Mouse (Mus musculus) hindbrain, embryonic 12.5 days (tissue): Measurements from ENCODE around the gene Plac1. TPM values are rescaled to one million over a fixed set of nuclear protein-coding genes. Genes with fewer than 3 reads are reported as not detected.
"Not testable (repeated sequence)": the region's sequence is repeated elsewhere in the genome, so short reads cannot be mapped to it uniquely, and the experiment has no call there.

Experiments
- ATAC-seq: fragments of 200-750 bp; cut with Nextera tagmentation; 2 replicates; pipeline ENCODE4 v1.8.0; 2017; ENCODE audit warnings: moderate TSS enrichment; ENCODE audit not compliant: low FRiP score
- H3K27ac ChIP-seq: fragments of 300-500 bp; sonication (generic); 2 replicates; pipeline ENCODE4 v1.5.1; 2016; ENCODE audit warnings: mild to moderate bottlenecking
- H3K27me3 ChIP-seq: fragments of 300-500 bp; sonication (generic); 2 replicates; pipeline ENCODE4 v1.6.1; 2016; ENCODE audit warnings: mild to moderate bottlenecking
- H3K36me3 ChIP-seq: fragments of 300-500 bp; sonication (generic); 2 replicates; pipeline ENCODE4 v1.6.1; 2016; ENCODE audit warnings: mild to moderate bottlenecking
- H3K4me1 ChIP-seq: fragments of 300-500 bp; sonication (generic); 2 replicates; pipeline ENCODE4 v1.6.1; 2016
- H3K4me2 ChIP-seq: fragments of 300-500 bp; sonication (generic); replicated peaks from 2 replicates; pipeline ENCODE4 v1.6.1; 2016; ENCODE audit warnings: mild to moderate bottlenecking
- H3K4me3 ChIP-seq: fragments of 300-500 bp; sonication (generic); 2 replicates; pipeline ENCODE4 v1.5.1; 2016; ENCODE audit warnings: mild to moderate bottlenecking
- H3K9ac ChIP-seq: fragments of 300-500 bp; sonication (generic); 2 replicates; pipeline ENCODE4 v1.6.1; 2016; ENCODE audit warnings: mild to moderate bottlenecking, moderate library complexity
- H3K9me3 ChIP-seq: fragments of 300-500 bp; sonication (generic); replicated peaks from 2 replicates; pipeline ENCODE4 v1.6.1; 2016; ENCODE audit warnings: mild to moderate bottlenecking
- WGBS: fragments of 180-500 bp; shearing (Covaris S2); methylation state at CpG from one replicate; pipeline ENCODE4 v1.1.7; 2016; 5-methylcytosine and 5-hydroxymethylcytosine counted together
- polyA plus RNA-seq: library from polyadenylated mRNA; unstranded; fragments of >200 nt; fragmentation: Nextera tagmentation; extraction: Ambion mirVana; gene quantifications from 2 replicates; pipeline ENCODE4 v1.2.1, GENCODE M21; 2016

Plac1 gene
- 2.7 and 3.0 TPM in 2 replicates for polyA plus RNA-seq

GRCm38 (mm10) chrX:53240011-53240410, at the start of gene Plac1:
Plac1 (minus strand) TSS chrX:53240111.
- no peaks in the 10 kb centered on the region for H3K9me3 ChIP-seq
- no peaks in the 10 kb centered on the region for H3K27me3 ChIP-seq
- H3K9ac ChIP-seq = no peak within 1 kb of the TSS
- ATAC-seq = no peak
- no peaks in the 10 kb centered on the region for H3K36me3 ChIP-seq
- no peaks in the 10 kb centered on the region for H3K4me1 ChIP-seq
- H3K27ac ChIP-seq = no peak within 1 kb of the TSS
- whole genome bisulfite sequencing = 79% methylated on average over 4 of the region's 4 CpGs
- H3K4me3 ChIP-seq = no peak within 1 kb of the TSS
- H3K4me2 ChIP-seq = no peak within 1 kb of the TSS

GRCm38 (mm10) chrX:53287924-53288323, 48.0 kb upstream of the Plac1 start:
- no peaks in the 10 kb centered on the region for H3K9me3 ChIP-seq
- H3K4me1 ChIP-seq = no peaks in the 10 kb centered on the region
- H3K9ac ChIP-seq = no peak overlapping the region
- no peak overlapping the region for H3K4me2 ChIP-seq
- H3K27me3 ChIP-seq = no peaks in the 10 kb centered on the region
- no peaks in the 10 kb centered on the region for H3K36me3 ChIP-seq
- no peak overlapping the region for H3K27ac ChIP-seq
- WGBS = 87% methylated on average over 5 of the region's 5 CpGs
- H3K4me3 ChIP-seq = no peak overlapping the region
- no peak for ATAC-seq

- Histone ChIP-seq H3K9me3 (no peaks in the 10 kb centered on the region), H3K27ac (no peak within 1 kb of the TSS), H3K4me3 (no peak within 1 kb of the TSS), H3K4me2 (no peak within 1 kb of the TSS), H3K27me3 (no peaks in the 10 kb centered on the region), H3K4me1 (peaks cover 5% of the 10 kb centered on the region; the same call in 1 of the 2 replicates), H3K9ac (no peak within 1 kb of the TSS), H3K36me3 (no peaks in the 10 kb centered on the region)
- no peak for ATAC-seq
- WGBS = 45% methylated on average over 1 of the region's 1 CpGs
Observed at GRCm38 (mm10) chrX:53273124-53273523, 33.2 kb upstream of the Plac1 start, which contains the start of gene Fam122c. Fam122c (plus strand) TSS chrX:53273424.

- H3K4me2 ChIP-seq, H3K27ac ChIP-seq, H3K4me1 ChIP-seq, H3K9me3 ChIP-seq, H3K27me3 ChIP-seq, H3K4me3 ChIP-seq, H3K9ac ChIP-seq, H3K36me3 ChIP-seq, ATAC-seq: not testable (repeated sequence)
- 84% methylated on average over 3 of the region's 3 CpGs for WGBS
Observed at GRCm38 (mm10) chrX:53271628-53272027, 31.7 kb upstream of the Plac1 start.

- Histone ChIP-seq H3K4me1 (peaks cover 5% of the 10 kb centered on the region; the same call in 1 of the 2 replicates), H3K4me2 (peak overlapping the region; percentile 60), H3K9me3 (no peaks in the 10 kb centered on the region), H3K4me3 (peak overlapping the region; percentile 23; the same call in 1 of the 2 replicates), H3K27ac (no peak overlapping the region), H3K9ac (no peak overlapping the region), H3K36me3 (no peaks in the 10 kb centered on the region), H3K27me3 (no peaks in the 10 kb centered on the region)
- ATAC-seq = peak; percentile 30; the same call in 1 of the 2 replicates
- WGBS = 26% methylated on average over 10 of the region's 10 CpGs
Observed at GRCm38 (mm10) chrX:53270063-53270432, 30.1 kb upstream of the Plac1 start.

- H3K27ac ChIP-seq = peak within 1 kb of the TSS; percentile 83
- no peaks in the 10 kb centered on the region for H3K9me3 ChIP-seq
- peak within 1 kb of the TSS; percentile 60 for H3K4me2 ChIP-seq
- H3K36me3 ChIP-seq = no peaks in the 10 kb centered on the region
- no peaks in the 10 kb centered on the region for H3K27me3 ChIP-seq
- 16% methylated on average over 40 of the region's 40 CpGs for WGBS
- H3K4me3 ChIP-seq = peak within 1 kb of the TSS; percentile 55
- peak; percentile 90 for ATAC-seq
- H3K4me1 ChIP-seq = peaks cover 5% of the 10 kb centered on the region; the same call in 1 of the 2 replicates
- peak within 1 kb of the TSS; percentile 65 for H3K9ac ChIP-seq
Observed at GRCm38 (mm10) chrX:53269289-53270062, 29.6 kb upstream of the Plac1 start, which contains the start of gene Fam122b. Fam122b (minus strand) TSS chrX:53269805.

GRCm38 (mm10) chrX:53268856-53269255, 28.9 kb upstream of the Plac1 start:
- no peaks in the 10 kb centered on the region for H3K27me3 ChIP-seq
- peak overlapping the region; percentile 55 for H3K4me3 ChIP-seq
- peak overlapping the region; percentile 65 for H3K9ac ChIP-seq
- H3K4me2 ChIP-seq = peak overlapping the region; percentile 60
- 24% methylated on average over 10 of the region's 10 CpGs for WGBS
- H3K27ac ChIP-seq = peak overlapping the region; percentile 83
- ATAC-seq = peak; percentile 92
- no peaks in the 10 kb centered on the region for H3K36me3 ChIP-seq
- H3K9me3 ChIP-seq = no peaks in the 10 kb centered on the region
- peaks cover 5% of the 10 kb centered on the region; the same call in 1 of the 2 replicates for H3K4me1 ChIP-seq

GRCm38 (mm10) chrX:53266186-53266585, 26.3 kb upstream of the Plac1 start:
- H3K36me3 ChIP-seq = no peaks in the 10 kb centered on the region

GRCm38 (mm10) chrX:53255195-53255594, 15.3 kb upstream of the Plac1 start:
- H3K36me3 ChIP-seq = no peaks in the 10 kb centered on the region
- no peaks in the 10 kb centered on the region for H3K9me3 ChIP-seq
- H3K9ac ChIP-seq = no peak overlapping the region
- no peak overlapping the region for H3K4me3 ChIP-seq
- no peak overlapping the region for H3K4me2 ChIP-seq
- no peak for ATAC-seq
- H3K27me3 ChIP-seq = no peaks in the 10 kb centered on the region
- no peaks in the 10 kb centered on the region for H3K4me1 ChIP-seq
- no peak overlapping the region for H3K27ac ChIP-seq

More at GRCm38 (mm10) chrX:53266186-53266585, 26.3 kb upstream of the Plac1 start:
- Histone ChIP-seq H3K4me3 (no peak overlapping the region), H3K27ac (no peak overlapping the region), H3K9ac (no peak overlapping the region), H3K9me3 (no peaks in the 10 kb centered on the region), H3K4me2 (no peak overlapping the region), H3K4me1 (peaks cover 5% of the 10 kb centered on the region; the same call in 1 of the 2 replicates), H3K27me3 (no peaks in the 10 kb centered on the region)
- 71% methylated on average over 9 of the region's 9 CpGs for WGBS
- ATAC-seq = no peak

- no peak overlapping the region for H3K9ac ChIP-seq
- no peak for ATAC-seq
- no peak overlapping the region for H3K4me2 ChIP-seq
- no peak overlapping the region for H3K27ac ChIP-seq
- no peaks in the 10 kb centered on the region for H3K27me3 ChIP-seq
- H3K36me3 ChIP-seq = no peaks in the 10 kb centered on the region
- H3K4me1 ChIP-seq = no peaks in the 10 kb centered on the region
- no peak overlapping the region for H3K4me3 ChIP-seq
- no peaks in the 10 kb centered on the region for H3K9me3 ChIP-seq
- 14% methylated on average over 2 of the region's 2 CpGs for WGBS
Observed at GRCm38 (mm10) chrX:53237971-53238370, 1.9 kb downstream of the Plac1 start.

GRCm38 (mm10) chrX:53236404-53236803, 3.5 kb downstream of the Plac1 start:
- no peak overlapping the region for H3K9ac ChIP-seq
- H3K4me1 ChIP-seq = no peaks in the 10 kb centered on the region
- no peak for ATAC-seq
- H3K27me3 ChIP-seq = no peaks in the 10 kb centered on the region
- H3K27ac ChIP-seq = no peak overlapping the region
- H3K4me3 ChIP-seq = no peak overlapping the region
- H3K36me3 ChIP-seq = no peaks in the 10 kb centered on the region
- 52% methylated on average over 7 of the region's 7 CpGs for WGBS
- no peak overlapping the region for H3K4me2 ChIP-seq
- no peaks in the 10 kb centered on the region for H3K9me3 ChIP-seq

- ATAC-seq = no peak
- no peaks in the 10 kb centered on the region for H3K4me1 ChIP-seq
- no peaks in the 10 kb centered on the region for H3K36me3 ChIP-seq
- 43% methylated on average over 4 of the region's 4 CpGs for WGBS
- no peaks in the 10 kb centered on the region for H3K9me3 ChIP-seq
- no peak overlapping the region for H3K9ac ChIP-seq
- no peak overlapping the region for H3K4me3 ChIP-seq
- H3K27ac ChIP-seq = no peak overlapping the region
- no peak overlapping the region for H3K4me2 ChIP-seq
- no peaks in the 10 kb centered on the region for H3K27me3 ChIP-seq
Observed at GRCm38 (mm10) chrX:53233689-53234088, 6.2 kb downstream of the Plac1 start.

- 39% methylated on average over 13 of the region's 13 CpGs for WGBS
- Histone ChIP-seq H3K36me3 (no peaks in the 10 kb centered on the region), H3K9ac (peak overlapping the region; percentile 32; the same call in 1 of the 2 replicates), H3K4me1 (no peaks in the 10 kb centered on the region), H3K27me3 (no peaks in the 10 kb centered on the region), H3K9me3 (no peaks in the 10 kb centered on the region), H3K27ac (no peak overlapping the region), H3K4me2 (peak overlapping the region; percentile 46), H3K4me3 (peak overlapping the region; percentile 22)
- no peak for ATAC-seq
Observed at GRCm38 (mm10) chrX:53231965-53232364, 7.9 kb downstream of the Plac1 start.
